Mouse (Mus musculus): Measurements from ENCODE around the gene Pacsin3.

DNA sequence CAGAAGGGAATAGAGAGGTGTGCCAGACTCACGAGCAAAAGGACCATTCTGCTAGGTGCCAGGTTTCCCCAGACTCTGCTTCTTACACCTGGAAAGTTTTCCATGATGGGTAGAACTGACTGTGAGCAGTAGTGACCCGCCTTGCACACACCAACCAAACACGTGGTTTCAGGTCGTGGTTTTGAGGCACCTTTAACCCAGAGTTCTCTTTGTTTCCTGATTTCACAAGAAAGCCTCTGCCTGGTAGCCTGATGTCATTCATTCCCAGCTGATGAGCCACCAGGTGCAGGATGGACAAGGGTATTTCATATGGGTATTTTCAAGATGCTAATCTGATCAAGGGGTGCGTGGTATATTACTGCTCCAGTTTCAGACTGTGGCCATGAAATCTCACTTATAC is 13.2 kb upstream of the Pacsin3 start:
- TF ChIP-seq GATA1 (IDR thresholded peaks at IDR 0.05; ENCODE audit: borderline replicate concordance, low read length), result no peak
- no peak for TF ChIP-seq CTCF (IDR thresholded peaks at IDR 0.05; ENCODE audit: low read depth, low read length)
